Mouse (Mus musculus) heart, adult 9 months (tissue): ENCODE data around the gene Plekhg5.

Source experiments
- DNase-seq, 2 experiments: peaks; one replicate each; pipeline ENCODE4 v3.0.0; 2022; ENCODE audit warnings: low spot score in 2 of 2

The Plekhg5 gene

GRCm38 (mm10) chr4:152125161-152126025 lies 53.1 kb downstream of the Plekhg5 start:
- DNase-seq = peak; percentile 66 to 82

- DNase-seq = no peak
Measured at GRCm38 (mm10) chr4:152126026-152126920, 54.0 kb downstream of the Plekhg5 start.

- DNase-seq = no peak
Measured at GRCm38 (mm10) chr4:152127884-152128283, 55.6 kb downstream of the Plekhg5 start.

GRCm38 (mm10) chr4:152128784-152129183 lies 56.5 kb downstream of the Plekhg5 start:
- DNase-seq = no peak

GRCm38 (mm10) chr4:152129395-152129930 lies 57.2 kb downstream of the Plekhg5 start:
- DNase-seq = no peak

GRCm38 (mm10) chr4:152130771-152131653 lies 58.7 kb downstream of the Plekhg5 start:
- DNase-seq = peak; percentile 70 to 73

- no peak for DNase-seq
Measured at GRCm38 (mm10) chr4:152131809-152132771, 59.8 kb downstream of the Plekhg5 start.

GRCm38 (mm10) chr4:152132772-152133169 lies 60.5 kb downstream of the Plekhg5 start:
- DNase-seq = no peak

- no peak for DNase-seq
Measured at GRCm38 (mm10) chr4:152133213-152133612, 60.9 kb downstream of the Plekhg5 start.

GRCm38 (mm10) chr4:152134507-152134906 lies 62.2 kb downstream of the Plekhg5 start:
- DNase-seq = no peak

- no peak for DNase-seq
Measured at GRCm38 (mm10) chr4:152135363-152135762, 63.1 kb downstream of the Plekhg5 start.

- no peak for DNase-seq
Measured at GRCm38 (mm10) chr4:152136112-152136875, 64.0 kb downstream of the Plekhg5 start.

GRCm38 (mm10) chr4:152136876-152137250 lies 64.6 kb downstream of the Plekhg5 start:
- no peak for DNase-seq

GRCm38 (mm10) chr4:152138497-152139260 lies 66.4 kb downstream of the Plekhg5 start:
- peak; percentile 81 to 84 for DNase-seq

- DNase-seq = no peak
Measured at GRCm38 (mm10) chr4:152140441-152140840, 68.1 kb downstream of the Plekhg5 start.

GRCm38 (mm10) chr4:152141521-152142135 lies 69.3 kb downstream of the Plekhg5 start:
- DNase-seq = no peak

- DNase-seq = no peak
Measured at GRCm38 (mm10) chr4:152143632-152144031, 71.3 kb downstream of the Plekhg5 start.

- DNase-seq = no peak
Measured at GRCm38 (mm10) chr4:152145473-152145872, 73.2 kb downstream of the Plekhg5 start.
